Mouse (Mus musculus): ENCODE measurements around the gene Plcb4.
"Not testable (repeated sequence)": the region's sequence is repeated elsewhere in the genome, so short reads cannot be mapped to it uniquely, and the experiment has no call there.

The Plcb4 gene

DNA sequence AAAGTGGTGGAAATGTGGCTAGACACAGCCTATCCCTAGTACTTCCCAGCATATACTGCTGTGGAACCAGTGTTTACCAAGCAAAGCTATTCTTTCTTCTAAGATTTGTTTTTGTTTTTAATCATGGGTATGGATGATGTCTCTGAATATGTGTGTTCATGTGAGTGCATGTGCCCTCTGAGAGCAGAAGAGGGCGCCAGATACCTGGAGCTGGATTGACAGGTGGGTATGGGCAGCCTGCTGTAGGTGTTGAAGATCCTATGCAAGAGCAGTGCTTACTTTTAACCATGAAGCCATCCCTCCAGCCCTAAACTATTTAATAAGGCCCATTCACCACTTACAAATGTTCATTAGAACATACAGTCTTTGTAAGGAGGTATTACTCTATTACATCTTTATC is 231.3 kb downstream of the Plcb4 start:
- DNase-seq (ENCODE audit: low spot score in 2 of 2): no peak

DNA sequence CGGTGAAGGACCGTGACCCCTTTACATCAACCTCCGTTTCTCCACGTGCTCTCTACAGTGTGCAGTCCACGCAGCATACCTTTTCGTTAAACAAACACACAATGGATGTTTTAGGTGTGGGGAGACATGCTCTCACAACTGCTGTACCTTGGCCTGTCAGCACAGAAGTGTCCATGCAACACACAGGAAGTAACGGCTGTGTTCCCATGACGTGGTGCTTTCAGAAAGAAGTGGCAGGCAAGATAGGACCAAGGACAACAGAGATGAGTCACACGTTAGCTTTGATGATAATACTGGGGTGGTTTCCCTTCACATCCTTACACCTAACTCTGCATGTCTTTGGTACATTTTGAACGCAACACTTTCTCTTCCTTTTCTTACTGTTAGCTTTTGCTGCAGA is 232.3 kb downstream of the Plcb4 start:
- DNase-seq (ENCODE audit: low spot score in 2 of 2): peak; percentile 34 to 62

DNA sequence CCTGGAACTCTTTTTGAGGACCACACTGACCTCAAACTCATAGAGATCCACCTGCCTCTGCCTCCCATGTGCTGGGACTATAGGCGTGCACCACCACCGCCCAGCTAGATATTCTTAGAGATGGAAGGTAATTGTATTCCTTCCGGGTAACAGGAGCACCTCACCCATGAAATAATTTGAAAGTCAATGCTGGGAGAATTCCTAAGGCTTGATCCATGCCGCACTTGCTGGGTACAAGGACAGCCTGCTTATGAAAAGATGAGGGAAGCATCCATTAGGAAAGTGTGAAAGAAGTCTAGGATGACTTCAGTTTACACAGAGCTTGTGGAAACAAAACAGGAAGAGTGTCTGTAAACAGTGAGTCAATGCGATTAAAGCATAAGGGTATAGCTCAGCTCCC is 232.9 kb downstream of the Plcb4 start:
- no peak for DNase-seq (ENCODE audit: low spot score in 2 of 2)

DNA sequence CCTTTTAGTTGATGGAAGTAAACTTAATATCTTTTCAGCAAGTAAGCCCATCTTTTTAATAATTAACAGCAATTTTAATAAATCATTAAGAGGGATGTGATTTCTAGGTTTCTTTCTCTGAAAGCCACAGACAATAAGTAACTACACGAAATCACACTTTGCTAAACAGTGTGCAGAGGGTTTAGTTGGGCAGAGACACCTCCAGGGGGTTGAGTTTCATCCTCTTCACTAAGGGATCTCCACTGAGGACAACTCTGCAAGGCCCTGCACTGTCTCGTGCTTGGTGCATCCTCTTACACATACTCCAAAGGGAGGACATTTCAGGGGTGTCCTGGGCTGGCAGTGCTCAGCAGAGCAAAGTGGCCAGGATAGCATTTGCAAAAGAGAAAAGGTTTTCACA is 235.8 kb downstream of the Plcb4 start:
- no peak for DNase-seq (ENCODE audit: low spot score in 2 of 2)

DNA sequence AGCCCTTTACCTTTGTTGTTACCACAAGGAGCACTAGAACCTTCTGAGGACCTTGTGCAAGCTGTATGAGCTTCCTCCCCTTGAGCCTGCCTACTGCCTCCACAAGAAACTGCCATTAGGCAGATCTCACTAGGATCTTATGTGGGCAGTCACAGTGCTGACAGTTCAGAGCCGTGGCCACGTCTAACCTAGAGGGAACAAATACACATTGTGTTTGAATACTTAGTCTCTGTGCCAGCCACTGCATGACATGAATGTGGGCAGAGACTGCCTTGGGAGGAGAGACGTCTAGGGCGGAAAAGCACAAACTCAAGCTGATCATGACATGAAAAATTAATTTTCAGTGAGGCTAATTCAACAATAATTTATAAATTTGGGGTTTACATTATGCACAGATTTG is 239.2 kb downstream of the Plcb4 start:
- no peak for DNase-seq (ENCODE audit: low spot score in 2 of 2)

DNA sequence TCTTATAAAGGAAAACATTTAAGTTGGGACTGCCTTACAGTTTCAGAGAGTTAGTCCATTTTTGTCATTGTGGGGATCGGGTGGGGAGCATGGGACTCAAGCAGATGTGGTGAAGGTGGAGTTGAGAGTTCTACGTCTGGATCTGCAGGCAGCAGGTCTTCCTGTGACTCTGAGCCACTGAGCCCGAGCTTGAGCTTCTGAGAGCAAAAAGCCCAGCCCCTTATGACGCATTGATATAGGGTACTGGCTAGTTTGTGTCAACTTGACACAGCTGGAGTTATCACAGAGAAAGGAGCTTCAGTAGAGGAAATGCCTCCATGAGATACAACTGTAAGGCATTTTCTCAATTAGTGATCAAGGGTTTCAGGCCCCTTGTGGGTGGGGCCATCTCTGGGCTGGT is 241.1 kb downstream of the Plcb4 start:
- not testable (repeated sequence) for DNase-seq (ENCODE audit: low spot score in 2 of 2)

DNA sequence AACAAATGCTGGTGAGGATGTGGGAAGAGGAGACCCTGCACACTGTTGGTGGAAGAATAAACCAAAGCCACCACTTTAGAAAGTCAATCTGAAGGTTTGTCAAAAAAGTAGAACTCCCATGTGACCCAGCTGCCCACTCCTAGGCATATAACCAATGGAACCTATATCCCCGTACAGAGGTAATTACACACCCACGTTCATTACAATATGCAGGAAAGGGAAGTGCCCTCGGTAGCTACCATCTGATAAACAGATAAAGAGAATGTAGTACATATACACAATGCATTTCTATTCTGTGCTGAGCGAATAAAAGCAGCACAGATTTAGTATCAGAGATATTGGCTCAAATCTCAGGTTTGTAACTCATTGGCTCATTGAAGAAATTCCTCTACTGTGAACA is 242.2 kb downstream of the Plcb4 start:
- DNase-seq (ENCODE audit: low spot score in 2 of 2): no peak

DNA sequence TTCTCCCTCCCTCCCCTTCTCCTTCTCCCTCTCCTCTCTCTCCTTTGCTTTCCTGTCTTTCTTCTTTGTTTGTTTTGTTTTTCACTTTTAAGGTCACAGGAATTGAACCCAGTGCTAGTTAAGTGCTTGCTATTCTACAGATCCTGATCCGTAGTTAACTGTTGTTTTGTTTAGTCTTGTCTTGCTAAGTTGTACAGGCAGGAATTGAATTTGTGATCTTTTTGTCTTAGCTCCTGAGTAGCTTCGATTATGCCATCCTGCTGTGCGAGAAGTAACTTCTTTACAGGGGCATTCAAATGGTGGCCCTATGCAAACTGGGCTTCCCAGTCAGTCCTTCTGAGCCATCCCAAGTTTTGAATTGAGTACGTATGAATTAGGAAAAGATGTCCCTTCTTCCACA is 245.5 kb downstream of the Plcb4 start:
- DNase-seq (ENCODE audit: low spot score in 2 of 2): no peak

DNA sequence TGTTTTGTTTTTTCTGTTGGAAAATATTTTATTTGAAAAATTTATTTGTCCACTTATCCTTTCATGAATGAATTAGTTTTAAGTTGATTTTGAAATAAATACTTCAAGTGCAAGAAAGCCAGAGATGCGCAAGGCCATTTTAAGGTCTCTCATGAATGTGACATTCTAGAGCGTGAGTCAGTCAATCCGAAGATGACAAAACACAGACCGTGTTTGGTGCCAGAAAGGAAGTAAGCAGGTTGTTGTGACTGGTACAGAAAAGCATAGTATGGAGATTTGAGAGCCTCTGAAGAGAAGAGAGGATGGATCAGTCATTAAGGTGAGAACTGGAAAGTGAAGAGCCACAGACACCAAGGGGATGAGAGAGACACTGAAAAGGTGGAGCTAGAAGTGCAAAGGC is 246.0 kb downstream of the Plcb4 start:
- DNase-seq (ENCODE audit: low spot score in 2 of 2): no peak

DNA sequence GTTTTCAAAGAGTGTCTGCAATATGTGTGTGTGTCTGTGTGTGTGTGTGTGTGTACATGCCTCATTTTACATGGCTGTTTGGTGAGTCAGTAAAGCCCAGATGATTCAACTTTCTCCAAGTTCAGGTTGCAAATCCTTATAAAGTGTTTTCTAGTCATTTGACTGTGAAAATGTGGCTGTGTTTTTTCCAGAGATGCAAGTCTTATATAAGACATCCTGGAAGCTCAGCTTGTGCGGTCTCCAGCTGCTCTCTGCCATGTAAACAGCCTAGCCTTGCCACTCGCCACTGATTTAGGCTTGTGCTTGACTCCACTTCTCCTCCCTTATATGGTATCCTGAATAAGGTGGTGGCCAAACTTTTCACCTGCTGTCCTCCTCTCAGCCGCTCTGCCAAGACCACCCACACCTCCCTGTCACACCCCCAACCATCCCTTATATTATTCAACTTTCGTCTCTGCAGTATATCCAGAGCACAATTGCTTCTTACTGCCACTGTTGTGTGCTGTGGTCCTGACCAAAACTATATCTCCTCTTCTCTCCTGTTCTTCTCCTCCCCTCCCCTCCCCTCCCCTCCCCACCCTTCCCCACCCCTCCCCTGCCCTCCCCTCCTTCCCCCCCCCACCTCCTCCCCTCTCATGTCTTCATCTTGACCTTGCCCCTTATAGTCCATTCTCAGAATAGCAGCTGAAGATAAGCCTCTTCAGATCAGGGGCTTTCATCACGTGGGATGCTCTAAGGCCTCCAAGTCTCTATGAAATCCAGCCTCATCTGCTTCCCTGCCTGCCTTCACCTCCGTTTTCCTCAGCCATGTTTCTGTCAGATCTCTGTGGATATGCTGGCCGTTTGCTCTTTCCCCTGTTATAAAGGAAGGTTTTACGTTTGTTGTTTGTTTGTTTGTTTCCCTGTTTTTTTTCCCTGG is 255.8 kb downstream of the Plcb4 start:
- DNase-seq (ENCODE audit: low spot score in 2 of 2): no peak

DNA sequence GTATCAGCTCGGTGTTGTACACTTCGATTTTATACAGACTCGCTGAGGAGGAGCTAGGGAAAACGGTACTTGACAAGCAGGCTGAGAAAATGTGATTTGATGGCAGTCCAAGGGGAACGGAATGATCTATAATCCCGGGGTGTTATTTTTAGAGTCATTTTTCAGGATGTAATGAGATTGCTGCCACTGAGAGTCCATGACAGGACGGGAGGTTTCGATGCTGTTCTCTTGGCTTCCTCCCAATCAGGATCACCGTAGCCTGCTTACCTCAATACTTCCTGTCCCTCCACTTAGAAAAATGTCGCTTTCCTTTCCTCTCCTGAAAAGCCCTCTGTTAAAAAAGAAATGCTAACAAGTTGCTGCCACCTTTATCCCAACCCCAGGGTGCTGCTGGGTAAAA is 257.1 kb downstream of the Plcb4 start:
- DNase-seq (ENCODE audit: low spot score in 2 of 2): no peak

DNA sequence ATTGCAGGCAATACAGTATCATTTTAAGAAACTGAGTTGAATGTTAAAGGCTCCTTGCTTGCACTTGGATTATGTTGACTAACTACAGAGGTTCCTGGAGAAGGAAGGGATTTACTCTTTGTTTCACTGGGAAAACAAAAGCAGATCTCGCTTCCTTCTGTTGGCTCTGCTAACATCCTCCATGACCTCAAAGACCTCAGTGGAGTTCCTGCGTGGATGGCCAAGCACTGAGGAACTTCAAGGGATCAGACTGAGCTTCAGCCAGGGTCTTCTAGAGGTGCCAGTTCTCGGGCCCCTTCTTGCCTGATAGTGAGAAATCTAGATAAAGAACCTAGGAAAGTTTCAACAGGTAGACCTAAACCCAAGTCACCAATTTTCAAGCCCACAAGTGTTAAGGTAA is 258.2 kb downstream of the Plcb4 start:
- DNase-seq (ENCODE audit: low spot score in 2 of 2): no peak

DNA sequence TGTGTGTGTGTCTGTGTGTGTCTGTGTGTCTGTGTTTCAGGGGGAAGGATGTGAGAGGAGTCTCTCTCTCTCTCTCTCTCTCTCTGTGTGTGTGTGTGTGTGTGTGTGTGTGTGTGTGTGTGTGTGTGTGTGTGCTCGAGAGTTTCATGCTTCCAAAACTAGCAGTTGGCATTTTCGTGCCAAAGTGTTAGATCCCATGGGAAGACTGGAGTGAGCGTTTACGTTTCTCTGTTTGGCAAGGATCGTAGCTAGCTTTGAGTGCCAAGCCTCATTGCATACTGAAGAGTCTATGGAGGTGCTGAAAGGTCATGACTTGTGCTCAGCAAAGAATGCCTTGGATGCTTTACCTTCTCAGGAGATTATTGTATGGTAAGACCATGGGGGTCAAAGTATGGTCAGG is 259.3 kb downstream of the Plcb4 start:
- no peak for DNase-seq (ENCODE audit: low spot score in 2 of 2)

DNA sequence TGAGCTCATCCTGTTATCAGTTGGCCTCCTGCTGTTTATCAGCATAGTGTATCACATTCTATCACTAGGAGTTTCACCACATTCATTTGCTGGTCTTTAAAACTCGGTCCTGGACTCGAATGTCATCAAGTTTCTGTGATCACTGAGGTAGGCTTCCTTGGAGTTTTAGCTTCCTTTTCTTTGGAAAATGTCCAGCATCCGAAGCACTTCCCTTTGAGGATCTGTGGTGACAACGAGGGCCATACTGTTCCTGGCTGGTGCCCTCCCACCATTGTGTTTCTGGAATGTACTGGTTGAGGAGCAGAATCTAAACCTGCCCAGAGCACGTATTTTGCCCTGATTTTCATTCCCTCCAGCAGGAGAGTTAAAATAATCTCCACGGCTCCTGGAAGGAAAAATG is 260.8 kb downstream of the Plcb4 start:
- DNase-seq (ENCODE audit: low spot score in 2 of 2): no peak

DNA sequence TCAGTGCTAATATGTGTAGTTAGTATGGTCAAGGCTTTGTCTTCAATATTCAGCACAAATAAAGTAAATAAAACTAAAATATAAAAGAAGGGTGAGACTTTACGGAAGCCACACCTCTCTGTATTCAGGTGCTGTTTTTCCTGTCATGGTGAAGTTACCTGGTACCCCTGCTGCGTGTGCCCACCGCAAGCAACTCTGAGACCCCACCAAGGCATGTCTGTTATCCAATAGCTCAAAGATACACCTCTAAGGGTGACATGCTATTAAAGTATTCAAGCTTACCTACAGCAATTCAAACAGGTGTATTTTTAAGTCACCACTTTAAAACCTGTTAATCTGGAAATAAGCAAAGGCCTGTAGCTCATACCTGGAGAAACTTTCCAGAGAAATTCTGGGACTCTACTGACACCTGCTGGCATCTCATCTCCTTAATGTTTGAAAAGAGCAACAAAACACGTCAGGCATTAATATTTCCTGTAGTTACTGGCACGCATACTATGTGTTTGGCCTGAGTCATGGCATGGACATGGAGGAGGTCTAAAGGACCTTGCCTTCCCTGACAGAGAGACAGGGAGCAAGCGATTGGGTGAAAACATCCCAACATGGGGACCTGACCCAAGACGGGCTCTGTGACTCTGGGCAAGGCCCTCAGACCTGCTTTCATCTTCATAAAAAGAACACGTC is 268.0 kb downstream of the Plcb4 start:
- DNase-seq (ENCODE audit: low spot score in 2 of 2): peak in 1 of 2 experiments; percentile 5

DNA sequence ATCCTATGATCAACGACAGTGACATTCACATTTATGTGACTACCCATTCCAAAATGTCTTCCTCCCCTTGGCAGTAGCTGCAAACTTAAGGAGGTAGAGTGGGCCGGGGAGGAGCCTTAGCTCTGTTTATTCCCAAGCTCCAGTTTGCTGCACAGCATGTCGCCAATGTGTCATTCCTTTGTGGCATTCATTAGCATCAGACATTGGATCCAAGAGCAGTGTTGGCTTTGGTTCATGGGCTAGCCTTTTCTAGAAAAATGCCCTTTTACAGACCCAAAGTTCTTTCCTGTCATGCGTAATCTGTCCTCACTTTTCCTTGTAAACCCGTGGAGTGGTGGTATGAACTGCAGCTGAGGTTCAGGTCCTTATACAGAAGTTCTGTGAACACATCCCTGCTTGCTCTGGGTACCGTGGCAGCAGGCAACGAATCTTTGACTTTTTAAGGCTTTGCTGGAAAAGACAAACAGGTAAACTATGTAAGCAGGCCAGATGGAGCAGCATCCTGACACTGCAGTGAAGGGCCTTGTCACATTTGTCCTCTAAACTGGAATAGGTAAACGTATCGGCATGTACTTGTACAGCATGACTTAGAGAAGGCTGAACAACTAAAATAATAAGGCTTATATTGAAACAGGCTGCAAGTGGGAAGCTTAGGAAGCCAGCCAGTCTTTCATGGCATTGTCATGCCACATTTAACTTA is 270.4 kb downstream of the Plcb4 start:
- DNase-seq (ENCODE audit: low spot score in 2 of 2): no peak

DNA sequence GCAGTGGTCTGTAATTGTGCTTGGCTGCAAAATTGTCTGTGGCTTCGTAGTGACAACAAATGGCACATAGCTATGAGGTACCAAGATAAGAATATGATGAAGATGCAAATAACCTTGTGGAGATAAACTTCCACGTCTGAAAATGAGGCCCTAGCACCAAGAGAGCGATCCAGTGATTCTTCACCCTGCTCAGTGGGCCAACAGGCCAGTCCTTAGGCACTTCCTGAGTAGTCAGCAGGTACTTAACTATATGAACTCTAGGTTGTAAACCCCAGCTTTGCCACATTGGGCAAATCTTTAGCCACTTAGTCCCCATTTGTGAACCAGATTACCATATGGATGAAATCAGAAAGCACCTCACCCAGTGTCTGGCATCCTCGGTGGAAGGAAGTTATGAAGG is 271.9 kb downstream of the Plcb4 start:
- no peak for DNase-seq (ENCODE audit: low spot score in 2 of 2)

DNA sequence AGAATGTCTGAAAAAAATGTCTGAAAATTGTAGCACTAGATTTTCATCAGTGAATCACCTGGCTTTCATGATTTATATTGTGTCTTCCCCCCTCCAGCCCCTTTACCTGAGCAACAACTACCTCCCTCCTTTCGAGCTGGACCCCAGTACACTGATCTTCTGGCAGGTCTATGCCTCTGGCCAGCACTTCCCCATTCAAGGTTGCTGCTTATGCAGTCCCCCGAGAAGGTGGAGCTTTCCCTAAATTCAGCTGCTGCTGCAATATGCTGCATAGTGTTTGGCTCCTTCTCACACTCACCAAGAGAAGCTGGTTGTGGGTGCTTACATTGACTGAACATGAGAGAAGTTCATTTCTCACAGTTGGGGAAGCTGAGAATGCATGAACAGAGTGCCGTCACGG is 273.8 kb downstream of the Plcb4 start:
- DNase-seq (ENCODE audit: low spot score in 2 of 2): no peak

DNA sequence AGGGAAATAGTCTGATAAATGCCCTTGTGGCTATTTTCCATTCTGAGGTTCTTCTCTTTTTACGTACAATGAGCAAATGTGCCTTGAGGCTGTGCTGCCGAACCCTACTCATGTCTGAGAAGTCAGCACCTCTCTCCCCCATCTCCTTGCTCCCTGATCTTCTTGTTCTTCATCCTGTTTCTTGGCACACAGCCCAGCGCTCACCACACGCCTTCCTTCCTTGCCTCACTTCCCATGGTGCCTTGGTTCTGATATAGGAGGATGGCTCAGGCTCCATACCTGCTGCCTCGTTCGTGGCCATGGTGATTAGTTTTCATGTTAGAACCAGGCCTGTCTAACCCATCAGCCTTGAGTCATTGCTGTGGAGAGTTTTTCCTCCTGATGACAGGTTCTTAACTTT is 277.6 kb downstream of the Plcb4 start:
- no peak for DNase-seq (ENCODE audit: low spot score in 2 of 2)

DNA sequence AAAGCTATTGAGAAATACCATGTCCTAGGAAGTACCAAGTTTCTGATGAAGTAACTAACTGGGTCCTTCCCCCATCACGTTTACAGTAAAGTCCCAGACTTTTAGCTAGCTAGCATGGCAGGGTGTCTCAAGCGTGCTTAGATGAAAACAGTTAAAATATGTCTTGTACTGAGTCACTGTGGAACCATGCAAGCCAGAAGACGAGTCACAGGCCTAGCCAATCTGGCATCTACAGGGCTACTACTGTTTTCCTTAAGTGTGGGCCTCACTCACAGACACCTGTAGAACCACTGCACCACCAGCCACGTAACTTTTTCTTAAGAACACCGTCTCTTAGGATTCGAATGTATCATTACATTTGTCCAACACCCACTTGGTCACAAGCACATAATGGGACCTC is 278.8 kb downstream of the Plcb4 start:
- no peak for DNase-seq (ENCODE audit: low spot score in 2 of 2)

DNA sequence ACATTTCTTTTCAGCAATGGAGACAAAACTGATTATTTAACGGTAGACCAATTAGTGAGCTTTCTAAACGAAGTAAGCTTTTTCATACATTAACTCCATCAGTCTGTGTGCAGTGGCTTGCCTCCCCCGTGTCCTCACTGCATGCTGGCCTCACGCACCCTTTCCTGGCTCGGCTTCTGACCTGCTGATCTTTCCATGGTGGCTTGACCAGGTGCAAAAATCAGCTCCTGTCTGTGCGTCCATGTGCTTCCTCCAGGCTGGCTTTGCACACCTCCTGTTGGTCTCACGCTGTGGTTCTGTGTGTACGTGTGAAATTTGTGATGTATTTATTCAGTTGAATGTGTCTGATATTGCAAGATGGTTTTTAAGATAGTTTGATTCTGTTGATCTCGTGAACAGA is 281.1 kb downstream of the Plcb4 start:
- DNase-seq (ENCODE audit: low spot score in 2 of 2): no peak

DNA sequence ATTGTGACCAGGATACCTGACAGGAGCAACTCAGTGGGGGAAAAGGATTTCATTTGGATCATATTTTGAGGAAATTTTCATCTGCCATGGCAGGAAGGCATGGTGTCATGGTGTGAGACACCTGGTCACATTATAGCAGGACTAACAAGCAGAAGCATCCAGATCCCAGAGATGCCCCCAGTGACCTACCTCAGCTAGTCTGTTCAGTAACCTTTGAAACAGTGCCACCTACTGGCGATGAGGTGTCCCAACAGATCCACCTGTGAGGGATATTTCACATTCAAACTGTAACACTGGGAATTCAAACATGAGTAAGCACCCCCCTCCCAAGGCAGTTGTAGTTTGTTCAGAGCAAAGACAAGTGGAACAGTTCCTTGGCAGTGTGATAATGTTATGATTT is 289.0 kb downstream of the Plcb4 start:
- no peak for DNase-seq (ENCODE audit: low spot score in 2 of 2)
